Mouse (Mus musculus) adrenal gland, postnatal 36 days (tissue): ENCODE results near the gene Itgb2l. TPM values are rescaled to one million over a fixed set of nuclear protein-coding genes. Genes with fewer than 3 reads are reported as not detected.
"Not testable (repeated sequence)": the region's sequence is repeated elsewhere in the genome, so short reads cannot be mapped to it uniquely, and the experiment has no call there.

Source experiments
- DNase-seq, 2 experiments: peaks; one replicate each; pipeline ENCODE4 v3.0.0; 2021; ENCODE audit warnings: mixed read lengths in 1 of 2
- long read RNA-seq, 2 experiments: library from polyadenylated mRNA; stranded (forward); transcript quantifications; one replicate each; pipeline ENCODE4 v2.0.0; 2021; ENCODE audit warnings: borderline sequencing depth in 2 of 2
- total RNA-seq, 2 experiments: library from RNA; stranded (reverse); gene quantifications; 2 replicates each; pipeline ENCODE4 v1.2.3; 2021

Itgb2l gene
- not detected for total RNA-seq
- long read RNA-seq, experiment 1: 0 reads
- long read RNA-seq, experiment 2: 0 reads

DNA sequence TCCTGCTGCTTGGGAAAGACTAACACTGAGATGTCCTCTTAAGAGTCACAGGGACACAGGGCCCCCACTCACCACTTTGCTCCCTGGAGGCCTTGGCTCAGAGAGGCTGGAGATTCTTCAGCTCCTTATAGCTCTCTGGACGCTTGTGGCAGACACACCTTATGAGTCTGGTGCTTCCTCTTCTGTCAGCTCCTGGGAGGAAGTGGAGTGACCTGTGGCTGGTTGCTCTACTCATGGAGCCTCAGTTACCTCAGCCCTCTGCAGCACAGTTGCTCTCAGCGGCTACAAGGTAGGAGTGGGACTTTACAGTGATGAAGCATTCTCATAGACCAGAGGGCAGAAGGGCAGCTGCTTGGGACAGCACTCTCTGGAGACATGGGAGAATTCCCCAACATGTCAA is at the start of gene Itgb2l:
Gene Itgb2l (minus strand): TSS at position 152 of the 400 bp plus-strand sequence.
- DNase-seq: no peak

DNA sequence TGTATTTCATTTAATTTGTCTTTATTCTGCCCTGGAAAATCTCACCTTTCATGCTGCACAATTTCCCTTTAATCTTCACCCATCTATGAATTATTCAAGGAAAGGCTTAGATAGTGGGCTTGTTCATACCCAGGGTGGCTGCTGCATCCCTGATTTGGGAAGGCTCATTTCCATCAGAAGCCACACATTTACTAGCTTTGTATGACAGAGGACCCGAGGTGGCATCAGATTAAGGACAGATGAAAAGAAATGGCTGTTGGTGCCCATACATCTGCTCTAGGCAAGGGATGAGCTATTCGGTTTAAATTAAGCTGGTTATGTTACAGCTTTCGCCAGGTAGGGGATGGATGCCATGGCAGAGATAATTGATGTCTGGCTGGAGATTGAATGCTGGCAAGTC is 48.1 kb upstream of the Itgb2l start:
- DNase-seq: no peak

DNA sequence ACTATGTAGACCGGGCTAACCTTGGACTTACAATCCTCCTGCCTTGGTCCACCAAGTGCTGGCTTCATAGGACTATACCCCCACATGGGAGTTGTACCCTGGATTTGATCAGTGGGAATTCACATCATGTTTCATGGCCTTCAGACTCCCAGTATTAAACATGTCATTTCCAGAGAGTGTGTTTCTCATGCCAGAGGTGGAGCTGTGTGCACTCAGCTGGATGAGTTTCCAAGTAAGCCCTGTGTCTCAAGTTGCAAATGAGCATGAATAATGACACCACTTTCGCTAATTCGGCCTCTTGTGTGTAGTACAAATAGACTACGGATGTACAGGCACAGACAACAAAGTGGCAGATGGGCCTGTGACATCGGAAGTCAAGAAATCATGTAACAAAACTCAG is 44.6 kb upstream of the Itgb2l start:
- DNase-seq: no peak

DNA sequence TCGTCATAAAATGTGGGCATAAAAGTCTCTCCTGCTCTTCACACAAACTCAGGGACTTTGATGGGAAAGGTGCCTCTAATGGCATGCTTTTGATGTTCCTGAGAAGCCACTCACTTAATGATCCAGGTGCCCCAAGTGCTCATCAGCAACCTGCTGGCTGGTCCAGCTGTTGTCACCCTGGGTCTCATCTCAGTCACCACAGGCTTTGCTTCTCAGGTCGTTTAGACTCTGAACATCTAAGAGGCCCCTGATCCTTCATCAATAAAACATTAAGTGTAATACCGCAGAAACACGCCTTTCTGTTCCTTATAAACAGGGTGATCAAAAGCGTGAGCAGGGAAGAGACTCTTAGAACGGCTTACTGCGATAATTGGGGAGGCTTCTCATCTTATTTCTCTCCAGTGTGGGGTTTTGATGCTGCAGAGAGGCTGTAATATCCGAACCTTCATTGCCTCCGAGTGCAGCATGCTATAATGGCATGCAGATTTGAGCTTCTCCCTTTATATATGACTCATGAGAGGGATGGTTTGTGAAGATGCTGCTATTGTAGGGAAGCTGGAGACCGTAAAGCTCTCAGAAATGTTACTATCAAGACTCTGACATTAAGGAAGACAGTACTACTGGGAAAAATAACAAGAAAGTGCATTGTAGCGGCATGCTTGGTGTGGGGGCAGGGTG is 43.7 kb upstream of the Itgb2l start:
- no peak for DNase-seq

DNA sequence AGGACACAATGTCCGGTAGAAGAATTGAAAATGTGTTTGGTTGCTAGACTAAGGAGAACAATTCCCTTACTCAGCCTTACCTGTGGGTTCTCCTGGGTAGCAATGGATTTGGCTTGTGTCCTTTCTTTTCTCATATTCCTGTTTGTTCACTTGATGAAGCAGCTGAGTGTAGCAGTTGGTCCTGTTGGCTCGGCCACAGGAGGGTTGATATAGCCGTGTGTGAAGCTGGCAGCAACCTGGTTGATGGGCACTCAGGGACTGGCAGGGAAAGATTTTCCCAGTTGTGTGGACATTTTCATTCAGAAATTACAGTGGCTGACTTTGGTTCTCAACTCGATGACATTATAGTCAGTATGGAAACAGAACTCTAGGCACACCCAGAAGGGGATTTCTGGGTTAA is 38.4 kb upstream of the Itgb2l start:
- no peak for DNase-seq

DNA sequence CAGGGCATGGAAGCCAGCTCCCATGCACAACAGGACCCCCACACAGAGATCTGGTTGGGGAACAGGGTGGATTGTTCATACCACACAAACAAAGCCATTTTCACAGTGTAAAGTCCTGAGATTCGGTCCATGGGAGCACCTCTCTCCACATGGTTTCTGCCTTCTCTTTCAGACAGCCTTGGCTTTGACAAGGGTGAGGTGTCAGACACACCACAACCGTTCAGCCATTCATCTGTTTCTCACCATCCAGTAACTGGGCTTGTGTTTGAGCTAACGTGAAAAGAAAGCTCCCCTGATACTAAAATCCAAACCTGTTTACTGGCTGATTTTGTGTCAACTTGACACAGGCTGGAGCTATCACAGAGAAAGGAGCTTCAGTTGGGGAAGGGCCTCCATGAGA is 30.8 kb upstream of the Itgb2l start:
- no peak for DNase-seq

DNA sequence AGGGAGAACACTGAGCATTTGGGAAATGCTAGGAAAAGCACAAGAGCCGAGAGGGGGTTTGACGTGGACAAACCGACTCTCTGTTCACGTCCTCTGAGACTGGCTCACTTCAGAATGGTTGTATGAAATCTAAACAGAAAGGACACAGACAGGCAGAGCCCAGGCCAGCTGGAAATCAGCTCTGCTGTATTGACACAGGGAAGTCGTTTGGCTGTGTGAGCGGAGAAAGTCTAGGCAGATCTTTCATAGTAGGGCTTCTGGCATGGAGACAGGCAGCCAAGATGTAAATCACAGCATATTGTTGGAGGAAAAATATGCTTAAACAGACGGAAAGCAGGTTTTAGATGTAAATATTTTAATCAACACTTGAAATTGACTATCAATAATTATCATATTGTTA is 29.4 kb upstream of the Itgb2l start:
- no peak for DNase-seq

DNA sequence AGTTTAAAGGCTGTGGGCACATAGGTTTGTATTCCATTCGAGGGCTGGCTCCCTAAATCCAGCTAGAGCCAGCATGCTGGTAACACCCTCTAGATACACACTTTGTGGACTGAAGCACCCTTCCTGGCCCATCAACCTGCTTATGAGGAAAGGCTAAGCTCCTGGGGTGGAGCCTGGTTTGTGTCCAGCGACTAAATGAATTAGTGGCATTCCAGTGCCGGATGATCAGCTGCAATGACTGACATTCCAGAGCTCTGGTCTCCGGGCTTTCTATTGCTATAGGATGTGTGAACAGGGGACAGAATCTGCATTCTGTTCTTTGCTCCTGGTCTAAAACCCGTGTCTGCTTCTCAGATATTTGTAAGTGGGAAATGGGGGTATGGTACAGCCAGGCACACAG is 28.9 kb upstream of the Itgb2l start:
- no peak for DNase-seq

- DNase-seq: peak in 1 of 2 experiments; percentile 5
Observed at GRCm38 (mm10) chr16:96469640-96470039, 26.2 kb upstream of the Itgb2l start.

GRCm38 (mm10) chr16:96468698-96469097 is 25.3 kb upstream of the Itgb2l start:
- peak; percentile 16 to 39 for DNase-seq

GRCm38 (mm10) chr16:96468011-96468410 is 24.6 kb upstream of the Itgb2l start:
- DNase-seq: no peak

DNA sequence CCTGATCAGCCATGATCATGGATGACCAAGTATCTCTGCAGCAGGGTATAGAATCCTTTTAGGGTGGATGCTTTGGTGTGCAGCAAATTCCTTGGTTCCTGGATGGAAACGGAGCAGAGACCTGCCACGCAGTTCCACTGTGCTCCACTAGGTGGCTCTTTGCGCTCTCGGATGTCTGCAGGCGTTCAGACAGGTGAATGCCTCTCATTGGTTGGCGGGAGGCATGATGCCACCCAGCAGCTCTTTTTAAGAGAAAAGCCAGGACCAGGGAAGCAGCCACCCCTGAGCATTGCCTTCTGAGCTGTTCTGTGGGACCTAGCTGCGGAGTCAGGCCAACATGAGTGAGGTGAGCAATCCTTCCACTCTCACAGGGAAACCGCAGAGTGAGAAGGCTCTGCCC is 24.0 kb upstream of the Itgb2l start, which contains the start of gene Pcp4:
Gene Pcp4 (plus strand): TSS at position 162 of the 400 bp plus-strand sequence.
- DNase-seq: peak; percentile 76 to 78

GRCm38 (mm10) chr16:96460788-96461187 is 17.4 kb upstream of the Itgb2l start:
- DNase-seq: no peak

DNA sequence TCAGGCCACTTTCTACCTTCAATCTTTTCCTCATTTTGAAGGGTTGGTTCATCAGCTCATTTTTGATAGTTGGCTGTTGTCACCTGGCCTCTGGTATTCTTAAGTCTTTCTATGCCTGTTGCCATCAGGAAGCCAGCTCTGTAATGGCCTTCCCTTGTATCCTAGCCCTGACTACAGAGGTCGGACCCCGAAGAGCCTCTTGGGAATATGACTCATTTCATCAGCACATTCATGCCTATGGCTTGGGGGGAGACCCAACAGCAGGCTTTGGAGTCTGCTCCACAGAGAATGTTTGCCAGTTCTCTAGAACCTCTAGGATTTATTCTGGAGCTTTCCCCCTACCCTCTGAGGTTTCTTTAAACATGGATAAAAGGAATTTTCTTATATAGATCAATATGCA is 15.9 kb upstream of the Itgb2l start:
- DNase-seq: no peak

- DNase-seq: no peak
Observed at GRCm38 (mm10) chr16:96457612-96458011, 14.2 kb upstream of the Itgb2l start.

DNA sequence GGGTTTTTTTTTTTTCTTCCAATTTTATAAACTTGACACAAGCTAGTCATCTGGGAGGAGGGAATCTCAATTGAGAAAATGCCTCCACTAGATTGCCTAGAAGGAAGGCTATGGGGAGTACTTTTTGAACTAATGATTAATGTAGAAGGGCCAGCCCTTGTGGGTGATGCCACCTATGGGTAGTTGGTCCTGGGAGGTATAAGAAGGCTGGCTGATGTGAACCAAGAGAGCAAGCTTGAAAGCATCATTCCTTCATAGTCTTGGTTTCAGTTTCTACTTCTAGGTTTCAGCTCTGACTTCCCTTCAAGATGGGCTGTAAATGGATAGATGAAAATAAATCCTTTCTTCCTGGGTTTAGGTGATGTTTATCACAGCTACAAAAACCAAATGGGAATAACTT is 10.7 kb upstream of the Itgb2l start:
- no peak for DNase-seq

- not testable (repeated sequence) for DNase-seq
Observed at GRCm38 (mm10) chr16:96450871-96451270, 7.5 kb upstream of the Itgb2l start.

GRCm38 (mm10) chr16:96441826-96442225 is 1.6 kb downstream of the Itgb2l start:
- no peak for DNase-seq

GRCm38 (mm10) chr16:96440871-96441270 is 2.5 kb downstream of the Itgb2l start:
- no peak for DNase-seq

DNA sequence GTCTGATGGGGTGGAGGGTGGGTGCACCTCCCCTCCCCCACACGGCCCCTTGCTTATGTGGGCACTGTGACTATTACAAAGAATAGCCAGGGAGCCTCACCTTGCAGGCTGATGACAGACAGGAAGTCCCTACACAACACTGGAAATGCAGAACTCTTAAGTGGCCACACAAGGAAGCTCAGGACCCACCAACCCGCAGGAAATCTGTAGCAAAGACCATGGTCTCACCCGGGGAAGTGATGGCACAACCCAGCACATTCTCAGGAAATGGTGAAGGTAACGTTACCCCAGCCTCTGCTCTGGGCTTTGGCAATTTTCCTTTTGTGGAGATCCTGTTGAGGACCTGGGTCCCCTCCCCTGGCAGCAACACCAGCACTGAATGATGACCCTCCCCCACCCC is 3.7 kb downstream of the Itgb2l start:
- no peak for DNase-seq

- no peak for DNase-seq
Observed at GRCm38 (mm10) chr16:96438946-96439345, 4.5 kb downstream of the Itgb2l start.

GRCm38 (mm10) chr16:96434024-96434785 is 9.2 kb downstream of the Itgb2l start:
- no peak for DNase-seq

- no peak for DNase-seq
Observed at GRCm38 (mm10) chr16:96433266-96433665, 10.2 kb downstream of the Itgb2l start.

- DNase-seq: no peak
Observed at GRCm38 (mm10) chr16:96429046-96429445, 14.4 kb downstream of the Itgb2l start.
